Mouse (Mus musculus): ENCODE results near the gene Stox2. TPM values are rescaled to one million over a fixed set of nuclear protein-coding genes. Genes with fewer than 3 reads are reported as not detected.

Stox2 gene
- polyA plus RNA-seq, 1 experiment from 2014 or later: 18.5 TPM

- 12% methylated on average over 11 of the region's 11 CpGs for WGBS
- H3K9ac ChIP-seq (ENCODE audit: low read length): no peak overlapping the region
- H3K27me3 ChIP-seq (ENCODE audit: control insufficient read depth, insufficient read depth, low read length): no peaks in the 10 kb centered on the region
- no peaks in the 10 kb centered on the region for H3K36me3 ChIP-seq (ENCODE audit: control insufficient read depth, insufficient read depth, low read length)
- H3K4me2 ChIP-seq (ENCODE audit: low read depth, severe bottlenecking): no peak overlapping the region
- ATAC-seq (ENCODE audit: insufficient number of reproducible peaks, low FRiP score, low TSS enrichment, low read depth): peak; percentile 59; the same call in 1 of the 2 replicates
- H3K27ac ChIP-seq (replicated peaks; ENCODE audit: low read depth, low read length): no peak overlapping the region
- no peaks in the 10 kb centered on the region for H3K9me3 ChIP-seq (ENCODE audit: control insufficient read depth, low read length)
- DNase-seq (ENCODE audit: low spot score): peak; percentile 47
- H3K4me3 ChIP-seq (ENCODE audit: low read depth, low read length): no peak overlapping the region
- H3K4me1 ChIP-seq (ENCODE audit: control insufficient read depth, insufficient read depth, low read length): peaks cover 28% of the 10 kb centered on the region
These were observed 104.7 kb downstream of the Stox2 start for GRCm38 (mm10) chr8:47341474-47341873.

- Histone ChIP-seq H3K4me2 (ENCODE audit: low read depth, severe bottlenecking) (no peak overlapping the region), H3K4me3 (ENCODE audit: low read depth, low read length) (no peak overlapping the region), H3K27me3 (ENCODE audit: control insufficient read depth, insufficient read depth, low read length) (no peaks in the 10 kb centered on the region), H3K9ac (ENCODE audit: low read length) (no peak overlapping the region), H3K36me3 (ENCODE audit: control insufficient read depth, insufficient read depth, low read length) (no peaks in the 10 kb centered on the region), H3K27ac (replicated peaks; ENCODE audit: low read depth, low read length) (no peak overlapping the region), H3K9me3 (ENCODE audit: control insufficient read depth, low read length) (no peaks in the 10 kb centered on the region), H3K4me1 (ENCODE audit: control insufficient read depth, insufficient read depth, low read length) (peaks cover 21% of the 10 kb centered on the region)
- ATAC-seq (ENCODE audit: insufficient number of reproducible peaks, low FRiP score, low TSS enrichment, low read depth) (no peak), DNase-seq (ENCODE audit: low spot score) (peak; percentile 44)
- WGBS: 16% methylated on average over 3 of the region's 3 CpGs
These were observed 107.4 kb downstream of the Stox2 start for GRCm38 (mm10) chr8:47338691-47339323.

GRCm38 (mm10) chr8:47336433-47336832 lies 109.7 kb downstream of the Stox2 start:
- Histone ChIP-seq H3K4me3 (ENCODE audit: low read depth, low read length) (no peak overlapping the region), H3K27ac (replicated peaks; ENCODE audit: low read depth, low read length) (no peak overlapping the region), H3K9me3 (ENCODE audit: control insufficient read depth, low read length) (no peaks in the 10 kb centered on the region), H3K4me2 (ENCODE audit: low read depth, severe bottlenecking) (no peak overlapping the region), H3K4me1 (ENCODE audit: control insufficient read depth, insufficient read depth, low read length) (peaks cover 16% of the 10 kb centered on the region), H3K27me3 (ENCODE audit: control insufficient read depth, insufficient read depth, low read length) (no peaks in the 10 kb centered on the region), H3K9ac (ENCODE audit: low read length) (no peak overlapping the region), H3K36me3 (ENCODE audit: control insufficient read depth, insufficient read depth, low read length) (no peaks in the 10 kb centered on the region)
- no peak for DNase-seq (ENCODE audit: low spot score)
- WGBS: 92% methylated on average over 12 of the region's 12 CpGs
- ATAC-seq (ENCODE audit: insufficient number of reproducible peaks, low FRiP score, low TSS enrichment, low read depth): no peak

GRCm38 (mm10) chr8:47335940-47336339 lies 110.2 kb downstream of the Stox2 start:
- Histone ChIP-seq H3K9ac (ENCODE audit: low read length) (no peak overlapping the region), H3K4me1 (ENCODE audit: control insufficient read depth, insufficient read depth, low read length) (peaks cover 18% of the 10 kb centered on the region), H3K27ac (replicated peaks; ENCODE audit: low read depth, low read length) (no peak overlapping the region), H3K27me3 (ENCODE audit: control insufficient read depth, insufficient read depth, low read length) (no peaks in the 10 kb centered on the region), H3K4me2 (ENCODE audit: low read depth, severe bottlenecking) (no peak overlapping the region), H3K9me3 (ENCODE audit: control insufficient read depth, low read length) (no peaks in the 10 kb centered on the region), H3K4me3 (ENCODE audit: low read depth, low read length) (no peak overlapping the region), H3K36me3 (ENCODE audit: control insufficient read depth, insufficient read depth, low read length) (no peaks in the 10 kb centered on the region)
- no peak for ATAC-seq (ENCODE audit: insufficient number of reproducible peaks, low FRiP score, low TSS enrichment, low read depth)
- no peak for DNase-seq (ENCODE audit: low spot score)
- 92% methylated on average over 4 of the region's 4 CpGs for WGBS

GRCm38 (mm10) chr8:47334223-47334757 lies 111.9 kb downstream of the Stox2 start:
- H3K4me2 ChIP-seq (ENCODE audit: low read depth, severe bottlenecking): peak overlapping the region; percentile 18; the same call in 1 of the 2 replicates
- H3K9ac ChIP-seq (ENCODE audit: low read length): no peak overlapping the region
- no peak overlapping the region for H3K4me3 ChIP-seq (ENCODE audit: low read depth, low read length)
- DNase-seq (ENCODE audit: low spot score) (peak; percentile 57), ATAC-seq (ENCODE audit: insufficient number of reproducible peaks, low FRiP score, low TSS enrichment, low read depth) (peak; percentile 80)
- WGBS: 72% methylated on average over 9 of the region's 9 CpGs
- H3K9me3 ChIP-seq (ENCODE audit: control insufficient read depth, low read length): no peaks in the 10 kb centered on the region
- peaks cover 12% of the 10 kb centered on the region for H3K4me1 ChIP-seq (ENCODE audit: control insufficient read depth, insufficient read depth, low read length)
- no peaks in the 10 kb centered on the region for H3K27me3 ChIP-seq (ENCODE audit: control insufficient read depth, insufficient read depth, low read length)
- H3K27ac ChIP-seq (replicated peaks; ENCODE audit: low read depth, low read length): no peak overlapping the region; the same call in 1 of the 2 replicates
- no peaks in the 10 kb centered on the region for H3K36me3 ChIP-seq (ENCODE audit: control insufficient read depth, insufficient read depth, low read length)

- H3K36me3 ChIP-seq (ENCODE audit: control insufficient read depth, insufficient read depth, low read length): no peaks in the 10 kb centered on the region
- H3K27me3 ChIP-seq (ENCODE audit: control insufficient read depth, insufficient read depth, low read length): no peaks in the 10 kb centered on the region
- DNase-seq (ENCODE audit: low spot score): no peak
- peaks cover 5% of the 10 kb centered on the region for H3K4me1 ChIP-seq (ENCODE audit: control insufficient read depth, insufficient read depth, low read length)
- no peak overlapping the region for H3K4me3 ChIP-seq (ENCODE audit: low read depth, low read length)
- no peaks in the 10 kb centered on the region for H3K9me3 ChIP-seq (ENCODE audit: control insufficient read depth, low read length)
- WGBS: 79% methylated on average over 1 of the region's 1 CpGs
- no peak overlapping the region for H3K4me2 ChIP-seq (ENCODE audit: low read depth, severe bottlenecking)
- H3K27ac ChIP-seq (replicated peaks; ENCODE audit: low read depth, low read length): no peak overlapping the region
- ATAC-seq (ENCODE audit: insufficient number of reproducible peaks, low FRiP score, low TSS enrichment, low read depth): no peak
- no peak overlapping the region for H3K9ac ChIP-seq (ENCODE audit: low read length)
These were observed 113.2 kb downstream of the Stox2 start for GRCm38 (mm10) chr8:47332941-47333340.

- no peak overlapping the region; the same call in 1 of the 2 replicates for H3K27ac ChIP-seq (replicated peaks; ENCODE audit: low read depth, low read length)
- H3K4me1 ChIP-seq (ENCODE audit: control insufficient read depth, insufficient read depth, low read length): peaks cover 5% of the 10 kb centered on the region
- no peaks in the 10 kb centered on the region for H3K9me3 ChIP-seq (ENCODE audit: control insufficient read depth, low read length)
- H3K9ac ChIP-seq (ENCODE audit: low read length): no peak overlapping the region
- DNase-seq (ENCODE audit: low spot score) (peak; percentile 34), ATAC-seq (ENCODE audit: insufficient number of reproducible peaks, low FRiP score, low TSS enrichment, low read depth) (no peak)
- H3K4me2 ChIP-seq (ENCODE audit: low read depth, severe bottlenecking): no peak overlapping the region
- no peaks in the 10 kb centered on the region for H3K27me3 ChIP-seq (ENCODE audit: control insufficient read depth, insufficient read depth, low read length)
- H3K4me3 ChIP-seq (ENCODE audit: low read depth, low read length): no peak overlapping the region
- no peaks in the 10 kb centered on the region for H3K36me3 ChIP-seq (ENCODE audit: control insufficient read depth, insufficient read depth, low read length)
- 20% methylated on average over 5 of the region's 5 CpGs for WGBS
These were observed 115.2 kb downstream of the Stox2 start for GRCm38 (mm10) chr8:47330982-47331381.

GRCm38 (mm10) chr8:47326348-47326747 lies 119.8 kb downstream of the Stox2 start:
- no peak overlapping the region for H3K4me3 ChIP-seq (ENCODE audit: low read depth, low read length)
- H3K36me3 ChIP-seq (ENCODE audit: control insufficient read depth, insufficient read depth, low read length): no peaks in the 10 kb centered on the region
- no peak overlapping the region for H3K27ac ChIP-seq (replicated peaks; ENCODE audit: low read depth, low read length)
- no peak overlapping the region for H3K4me2 ChIP-seq (ENCODE audit: low read depth, severe bottlenecking)
- no peak overlapping the region for H3K9ac ChIP-seq (ENCODE audit: low read length)
- no peaks in the 10 kb centered on the region for H3K9me3 ChIP-seq (ENCODE audit: control insufficient read depth, low read length)
- WGBS: 93% methylated on average over 8 of the region's 8 CpGs
- peaks cover 5% of the 10 kb centered on the region; the same call in 1 of the 2 replicates for H3K4me1 ChIP-seq (ENCODE audit: control insufficient read depth, insufficient read depth, low read length)
- ATAC-seq (ENCODE audit: insufficient number of reproducible peaks, low FRiP score, low TSS enrichment, low read depth) (no peak), DNase-seq (ENCODE audit: low spot score) (no peak)
- no peaks in the 10 kb centered on the region for H3K27me3 ChIP-seq (ENCODE audit: control insufficient read depth, insufficient read depth, low read length)

All from limb, embryonic 11.5 days (tissue).